Mouse (Mus musculus) limb, embryonic 15.5 days (tissue): Measurements from ENCODE around the gene Yaf2. TPM values are rescaled to one million over a fixed set of nuclear protein-coding genes. Genes with fewer than 3 reads are reported as not detected.
A peak's percentile ranks its signal among the peaks of the same experiment; 100 is the strongest.
"Not testable (repeated sequence)": the region's sequence is repeated elsewhere in the genome, so short reads cannot be mapped to it uniquely, and the experiment has no call there.

Experiments used
- ATAC-seq: fragments of 200-750 bp; cut with Nextera tagmentation; 2 replicates; pipeline ENCODE4 v1.8.0; 2017; ENCODE audit warnings: low read depth, moderate TSS enrichment; ENCODE audit not compliant: insufficient number of reproducible peaks, low FRiP score, low TSS enrichment
- H3K27ac ChIP-seq: fragments of 300-500 bp; sonication (generic); 2 replicates; pipeline ENCODE4 v1.5.1; 2015; ENCODE audit warnings: moderate library complexity, mild to moderate bottlenecking, inconsistent platforms
- H3K27me3 ChIP-seq: fragments of 300-500 bp; sonication (generic); 2 replicates; pipeline ENCODE4 v1.6.1; 2015; ENCODE audit warnings: inconsistent platforms
- H3K36me3 ChIP-seq: fragments of 300-500 bp; sonication (generic); 2 replicates; pipeline ENCODE4 v1.6.1; 2015; ENCODE audit warnings: inconsistent platforms
- H3K4me1 ChIP-seq: fragments of 300-500 bp; sonication (generic); 2 replicates; pipeline ENCODE4 v1.6.1; 2015; ENCODE audit warnings: inconsistent platforms
- H3K4me2 ChIP-seq: fragments of 300-500 bp; sonication (generic); 2 replicates; pipeline ENCODE4 v1.6.1; 2015; ENCODE audit warnings: mild to moderate bottlenecking, inconsistent platforms
- H3K4me3 ChIP-seq: fragments of 300-500 bp; sonication (generic); 2 replicates; pipeline ENCODE4 v1.5.1; 2015; ENCODE audit warnings: mild to moderate bottlenecking, inconsistent platforms
- H3K9ac ChIP-seq: fragments of 300-500 bp; sonication (generic); 2 replicates; pipeline ENCODE4 v1.6.1; 2015; ENCODE audit warnings: inconsistent platforms
- H3K9me3 ChIP-seq: fragments of 300-500 bp; sonication (generic); 2 replicates; pipeline ENCODE4 v1.6.1; 2016; ENCODE audit warnings: inconsistent platforms
- WGBS: fragments of 180-500 bp; shearing (Covaris S2); methylation state at CpG from one replicate; pipeline ENCODE4 v1.1.7; 2015; 5-methylcytosine and 5-hydroxymethylcytosine counted together
- polyA plus RNA-seq: library from polyadenylated mRNA; unstranded; fragments of >200 nt; fragmentation: Nextera tagmentation; extraction: Ambion mirVana; gene quantifications from 2 replicates; pipeline ENCODE4 v1.2.1, GENCODE M21; 2015

Gene Yaf2
- polyA plus RNA-seq, result 58.6 and 65.7 TPM in 2 replicates

DNA sequence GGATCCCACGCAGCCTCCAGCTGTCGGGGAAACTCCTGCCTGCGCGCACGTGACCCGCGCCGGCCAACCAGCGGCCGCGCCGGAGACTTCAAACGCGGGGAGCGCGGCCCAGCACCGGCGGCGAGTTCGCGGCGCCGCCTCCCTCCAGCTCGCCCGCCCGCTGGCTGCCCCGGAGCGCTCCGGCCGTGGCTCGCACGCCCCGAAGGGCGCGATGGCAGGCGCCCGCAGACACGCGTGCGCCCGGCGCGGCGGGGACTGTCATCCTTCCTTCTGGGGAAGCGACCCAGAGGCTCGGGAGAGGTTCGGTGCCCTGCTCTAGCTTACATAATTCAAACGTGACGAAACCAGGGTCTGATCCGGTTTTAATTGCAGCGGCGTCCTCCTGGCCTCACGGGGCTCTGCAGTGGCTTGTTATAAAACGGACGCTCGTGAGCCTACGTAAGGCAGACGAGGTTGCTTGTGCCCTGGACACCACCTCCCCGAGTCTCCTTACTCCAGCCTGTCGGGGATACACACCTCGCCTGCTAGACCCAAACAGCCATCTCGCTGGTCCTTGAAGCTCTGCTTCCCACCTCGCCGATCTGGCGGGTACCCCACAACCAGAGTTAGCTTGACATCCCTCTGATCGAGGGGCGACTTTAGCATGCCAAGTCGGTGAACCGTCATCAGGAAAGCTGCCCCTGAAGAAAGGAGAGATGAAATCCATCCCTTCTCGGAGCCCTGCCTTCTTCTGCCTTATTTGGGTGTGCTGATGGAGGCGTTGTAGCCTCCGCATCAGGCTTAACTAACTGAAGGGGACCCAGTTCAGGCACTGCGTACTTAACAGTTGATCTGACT, at the start of gene Yaf2:
Yaf2 (minus strand) TSS at position 11 of the 837 bp plus-strand sequence.
- H3K4me1 ChIP-seq, result peaks cover 7% of the 10 kb centered on the region
- H3K27me3 ChIP-seq, result no peaks in the 10 kb centered on the region
- under 1% methylated on average over 66 of the region's 73 CpGs for WGBS
- peak within 1 kb of the TSS; percentile 90 for H3K27ac ChIP-seq
- peak within 1 kb of the TSS; percentile 88 for H3K4me3 ChIP-seq
- peak within 1 kb of the TSS; percentile 90 for H3K4me2 ChIP-seq
- no peaks in the 10 kb centered on the region for H3K9me3 ChIP-seq
- no peaks in the 10 kb centered on the region; the same call in 1 of the 2 replicates for H3K36me3 ChIP-seq
- H3K9ac ChIP-seq, result peak within 1 kb of the TSS; percentile 86
- peak; percentile 92 for ATAC-seq

- H3K27me3 ChIP-seq, result no peaks in the 10 kb centered on the region
- peaks cover 19% of the 10 kb centered on the region for H3K36me3 ChIP-seq
- no peaks in the 10 kb centered on the region for H3K4me1 ChIP-seq
- no peak overlapping the region for H3K4me3 ChIP-seq
- 48% methylated on average over 5 of the region's 5 CpGs for WGBS
- no peak overlapping the region for H3K9ac ChIP-seq
- H3K9me3 ChIP-seq, result no peaks in the 10 kb centered on the region
- H3K4me2 ChIP-seq, result no peak overlapping the region
- ATAC-seq, result no peak
- H3K27ac ChIP-seq, result no peak overlapping the region
Measured at GRCm38 (mm10) chr15:93381337-93381736, 44.6 kb upstream of the Yaf2 start.

DNA sequence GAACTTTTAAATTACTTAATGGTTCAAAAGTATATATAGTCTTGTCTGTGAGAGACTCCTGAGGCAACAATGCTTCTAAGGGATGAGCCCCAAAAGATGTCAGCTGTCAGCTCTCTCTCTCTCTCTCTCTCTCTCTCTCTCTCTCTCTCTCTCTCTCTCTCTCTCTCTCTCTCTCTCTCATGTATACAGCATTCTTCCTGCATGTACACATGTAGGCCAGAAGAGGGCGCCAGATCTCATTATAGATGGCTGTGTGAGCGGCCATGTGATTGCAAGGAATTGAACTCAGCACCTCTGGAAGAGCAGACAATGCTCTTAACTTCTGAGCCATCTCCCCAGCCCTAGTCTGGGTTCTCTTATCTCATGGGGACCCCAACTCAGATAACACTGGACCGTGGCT, 42.4 kb upstream of the Yaf2 start:
- WGBS, result 78% methylated on average over 3 of the region's 3 CpGs
- Histone ChIP-seq H3K27ac (no peak overlapping the region), H3K27me3 (no peaks in the 10 kb centered on the region), H3K4me2 (no peak overlapping the region), H3K4me1 (no peaks in the 10 kb centered on the region), H3K4me3 (no peak overlapping the region), H3K9ac (no peak overlapping the region), H3K9me3 (no peaks in the 10 kb centered on the region), H3K36me3 (0 out of 2 replicates have a peak, but pooled peaks cover 3% of the 10 kb centered on the region)
- ATAC-seq, result no peak

- Histone ChIP-seq H3K27ac (no peak overlapping the region), H3K4me3 (no peak overlapping the region), H3K4me2 (no peak overlapping the region), H3K36me3 (no peaks in the 10 kb centered on the region), H3K9ac (no peak overlapping the region), H3K27me3 (no peaks in the 10 kb centered on the region), H3K9me3 (no peaks in the 10 kb centered on the region), H3K4me1 (no peaks in the 10 kb centered on the region)
- WGBS, result 85% methylated on average over 5 of the region's 5 CpGs
- ATAC-seq, result no peak
Measured at GRCm38 (mm10) chr15:93375696-93376095, 39.0 kb upstream of the Yaf2 start.

GRCm38 (mm10) chr15:93372525-93373119, 35.9 kb upstream of the Yaf2 start:
- not testable (repeated sequence) for H3K27ac ChIP-seq, ATAC-seq, H3K4me3 ChIP-seq, H3K36me3 ChIP-seq, H3K27me3 ChIP-seq, H3K4me2 ChIP-seq, H3K4me1 ChIP-seq, H3K9me3 ChIP-seq, H3K9ac ChIP-seq

GRCm38 (mm10) chr15:93371838-93372237, 35.1 kb upstream of the Yaf2 start:
- Histone ChIP-seq H3K9me3 (no peaks in the 10 kb centered on the region), H3K27me3 (no peaks in the 10 kb centered on the region), H3K36me3 (no peaks in the 10 kb centered on the region), H3K27ac (no peak overlapping the region), H3K9ac (no peak overlapping the region), H3K4me1 (no peaks in the 10 kb centered on the region), H3K4me2 (no peak overlapping the region), H3K4me3 (no peak overlapping the region)
- 82% methylated on average over 2 of the region's 2 CpGs for WGBS
- ATAC-seq, result no peak

DNA sequence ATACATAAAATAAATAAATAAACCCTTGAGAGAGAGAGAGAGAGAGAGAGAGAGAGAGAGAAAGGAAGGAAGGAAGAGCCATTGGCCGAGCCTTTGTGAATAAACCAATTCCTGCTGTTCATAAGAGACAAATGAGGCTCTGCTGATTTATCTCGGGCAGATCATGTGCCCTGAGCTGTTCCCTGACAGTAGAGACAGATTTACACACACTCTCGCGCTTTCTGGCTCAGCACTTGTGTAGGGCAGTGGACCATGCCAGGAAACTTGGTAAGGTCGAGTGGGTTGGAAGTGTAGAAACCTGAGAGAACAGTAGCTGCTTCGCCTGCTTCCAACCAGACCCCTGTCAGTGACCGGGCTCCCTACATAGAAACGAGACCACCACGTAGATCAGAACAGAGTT, 31.8 kb upstream of the Yaf2 start:
- WGBS, result 49% methylated on average over 9 of the region's 9 CpGs
- Histone ChIP-seq H3K4me2 (no peak overlapping the region), H3K9me3 (no peaks in the 10 kb centered on the region), H3K27ac (no peak overlapping the region), H3K9ac (no peak overlapping the region), H3K27me3 (no peaks in the 10 kb centered on the region), H3K4me3 (no peak overlapping the region), H3K4me1 (no peaks in the 10 kb centered on the region), H3K36me3 (no peaks in the 10 kb centered on the region)
- no peak for ATAC-seq

GRCm38 (mm10) chr15:93365561-93365960, 28.8 kb upstream of the Yaf2 start:
- Histone ChIP-seq H3K9me3 (no peaks in the 10 kb centered on the region), H3K4me3 (no peak overlapping the region), H3K4me1 (no peaks in the 10 kb centered on the region), H3K4me2 (no peak overlapping the region), H3K9ac (no peak overlapping the region), H3K27me3 (no peaks in the 10 kb centered on the region), H3K36me3 (no peaks in the 10 kb centered on the region), H3K27ac (no peak overlapping the region)
- no peak for ATAC-seq
- 77% methylated on average over 6 of the region's 6 CpGs for WGBS

- Histone ChIP-seq H3K9me3 (no peaks in the 10 kb centered on the region), H3K36me3 (no peaks in the 10 kb centered on the region), H3K27ac (no peak overlapping the region), H3K9ac (no peak overlapping the region), H3K4me1 (no peaks in the 10 kb centered on the region), H3K4me3 (no peak overlapping the region), H3K27me3 (no peaks in the 10 kb centered on the region), H3K4me2 (no peak overlapping the region)
- WGBS, result 89% methylated on average over 19 of the region's 19 CpGs
- ATAC-seq, result no peak
Measured at GRCm38 (mm10) chr15:93358346-93359095, 21.8 kb upstream of the Yaf2 start.

GRCm38 (mm10) chr15:93340630-93341379, 4.1 kb upstream of the Yaf2 start:
- Histone ChIP-seq H3K4me3 (no peak overlapping the region), H3K36me3 (no peaks in the 10 kb centered on the region), H3K27me3 (no peaks in the 10 kb centered on the region), H3K27ac (no peak overlapping the region), H3K4me2 (no peak overlapping the region), H3K9me3 (no peaks in the 10 kb centered on the region), H3K4me1 (peaks cover 7% of the 10 kb centered on the region), H3K9ac (no peak overlapping the region)
- ATAC-seq, result no peak
- WGBS, result 84% methylated on average over 10 of the region's 10 CpGs

DNA sequence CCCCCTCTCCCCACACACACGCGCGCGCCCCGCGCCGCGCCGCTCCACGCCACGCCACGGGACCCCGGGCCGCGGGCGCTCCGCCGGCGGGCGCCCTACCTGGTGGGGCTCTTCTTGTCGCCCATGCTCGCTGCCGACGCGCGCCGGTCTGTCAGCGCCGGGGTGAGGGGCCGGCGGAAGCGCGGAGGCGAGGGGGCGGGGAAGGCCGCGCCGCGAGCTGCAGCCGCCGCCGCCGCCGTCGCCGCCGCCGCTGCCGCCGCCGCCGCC, 144 bp downstream of the Yaf2 start:
- no CpG with 5 or more reads among the region's 52 CpGs for WGBS
- H3K36me3 ChIP-seq, result no peaks in the 10 kb centered on the region; the same call in 1 of the 2 replicates

More for the DNA sequence above, 144 bp downstream of the Yaf2 start:
- peak overlapping the region; percentile 90 for H3K4me2 ChIP-seq
- no peak for ATAC-seq
- no peaks in the 10 kb centered on the region for H3K9me3 ChIP-seq
- peak overlapping the region; percentile 86 for H3K9ac ChIP-seq
- no peaks in the 10 kb centered on the region for H3K27me3 ChIP-seq
- H3K4me3 ChIP-seq, result peak overlapping the region; percentile 88
- H3K4me1 ChIP-seq, result peaks cover 7% of the 10 kb centered on the region
- H3K27ac ChIP-seq, result peak overlapping the region; percentile 90
